Mouse (Mus musculus): ENCODE results near the gene Gm9736. TPM values are rescaled to one million over a fixed set of nuclear protein-coding genes. Genes with fewer than 3 reads are reported as not detected.

Gm9736 gene
- not detected for polyA plus RNA-seq (2014; fragmentation: Illumina TruSeq; extraction: RNeasy Lipid Tissue Mini Kit (QIAGEN cat#74804); ENCODE audit: low read depth, low replicate concordance)

DNA sequence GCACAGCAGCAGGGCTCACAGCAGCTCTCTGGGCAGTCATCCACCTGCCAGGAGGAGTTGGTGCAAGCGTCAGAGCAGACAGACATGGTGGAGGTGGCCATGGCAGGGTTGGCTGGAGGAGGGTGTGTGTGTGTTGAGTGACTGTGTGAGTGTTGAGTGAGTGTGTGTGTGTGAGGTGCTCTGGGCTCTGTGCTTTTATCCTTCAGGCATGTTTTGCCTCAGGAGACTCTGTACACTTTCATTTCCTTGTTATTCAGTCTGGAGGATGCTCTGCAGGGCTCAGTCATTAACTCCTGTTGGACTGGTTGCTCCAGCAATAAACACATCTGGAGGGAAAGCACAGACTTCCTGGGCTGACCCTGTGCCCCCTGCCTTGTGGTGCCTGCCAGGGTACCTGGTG, at the start of gene Gm9736:
Gene Gm9736, minus strand, starts transcription at position 101 of the 400 bp plus-strand sequence.

DNA sequence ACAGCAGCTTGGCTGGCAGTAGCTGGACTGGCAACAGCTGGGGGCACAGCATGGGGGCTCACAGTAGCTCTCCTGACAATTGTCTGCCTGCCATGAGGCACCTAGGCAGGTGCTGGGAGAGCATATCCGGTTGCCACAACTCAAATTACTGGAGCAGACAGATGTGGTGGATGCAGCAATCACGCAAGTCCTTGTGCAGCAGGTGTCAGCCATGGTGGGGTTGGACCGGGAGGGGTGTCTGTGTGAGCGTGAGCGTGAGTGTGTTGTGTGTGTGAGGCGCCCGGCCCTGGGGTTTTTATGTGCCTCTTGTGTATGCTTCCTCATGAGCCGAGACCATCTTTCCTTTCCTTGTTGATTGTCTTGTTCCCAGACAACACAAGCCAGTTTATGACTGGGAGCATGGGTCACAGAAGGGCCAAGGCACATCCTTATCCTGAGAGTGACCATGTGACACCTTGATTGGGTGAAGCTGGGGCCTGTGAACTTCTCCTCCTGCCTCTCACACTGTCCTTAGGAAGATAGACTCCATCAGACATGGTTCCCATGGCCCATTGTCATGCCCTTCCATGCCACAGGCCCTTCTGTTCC, 47.9 kb upstream of the Gm9736 start, which contains the start of gene Gm19668:
Gene Gm19668, minus strand, starts transcription at position 213 of the 588 bp plus-strand sequence.

DNA sequence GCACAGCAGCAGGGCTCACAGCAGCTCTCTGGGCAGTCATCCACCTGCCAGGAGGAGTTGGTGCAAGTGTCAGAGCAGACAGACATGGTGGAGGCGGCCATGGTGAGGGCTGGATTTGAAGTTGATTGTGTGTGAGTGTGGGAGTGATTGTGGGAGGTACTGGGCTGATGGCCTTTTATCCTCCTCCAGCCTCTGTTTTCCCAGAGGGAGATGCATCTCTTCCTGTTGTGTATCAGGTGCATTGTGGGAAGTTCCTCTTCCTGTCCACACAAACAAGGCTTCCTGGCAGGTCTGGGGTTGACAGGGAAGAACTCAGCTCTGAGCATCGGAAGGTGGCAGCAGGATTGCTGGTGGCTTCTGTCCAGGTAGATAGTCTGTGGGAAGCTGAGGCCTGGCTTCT, 43.8 kb upstream of the Gm9736 start, which contains the start of gene Gm9639:
Gene Gm9639, minus strand, starts transcription at position 101 of the 400 bp plus-strand sequence.

DNA sequence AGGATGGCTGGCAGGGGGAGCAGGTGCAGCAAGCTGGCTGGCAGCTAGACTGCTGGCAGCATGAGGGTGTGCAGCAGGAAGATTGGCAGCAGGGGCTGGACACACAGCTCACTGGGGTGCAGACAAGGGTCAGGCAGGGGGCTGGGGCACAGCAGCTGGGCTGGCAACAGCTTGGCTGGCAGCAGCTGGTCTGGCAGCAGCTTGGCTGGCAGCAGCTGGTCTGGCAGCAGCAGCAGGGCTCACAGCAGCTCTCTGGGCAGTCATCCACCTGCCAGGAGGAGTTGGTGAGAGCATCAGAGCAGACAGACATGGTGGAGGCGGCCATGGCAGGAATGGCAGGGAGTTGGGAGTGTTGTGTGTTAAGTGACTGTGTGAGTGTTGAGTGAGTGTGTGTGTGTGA, 36.7 kb upstream of the Gm9736 start, which contains the start of gene Gm7137:
Gene Gm7137, minus strand, starts transcription at position 325 of the 400 bp plus-strand sequence.

DNA sequence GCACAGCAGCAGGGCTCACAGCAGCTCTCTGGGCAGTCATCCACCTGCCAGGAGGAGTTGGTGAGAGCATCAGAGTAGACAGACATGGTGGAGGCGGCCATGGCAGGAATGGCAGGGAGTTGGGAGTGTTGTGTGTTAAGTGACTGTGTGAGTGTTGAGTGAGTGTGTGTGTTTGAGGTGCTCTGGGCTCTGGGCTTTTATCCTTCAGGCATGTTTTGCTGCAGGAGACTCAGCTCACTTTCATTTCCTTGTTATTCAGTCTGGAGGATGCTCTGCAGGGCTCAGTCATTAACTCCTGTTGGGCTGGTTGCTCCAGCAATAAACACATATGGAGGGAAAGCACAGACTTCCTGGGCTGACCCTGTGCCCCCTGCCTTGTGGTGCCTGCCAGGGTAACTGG, 31.3 kb upstream of the Gm9736 start, which contains the start of gene Gm3250:
Gene Gm3250, minus strand, starts transcription at position 101 of the 400 bp plus-strand sequence.

DNA sequence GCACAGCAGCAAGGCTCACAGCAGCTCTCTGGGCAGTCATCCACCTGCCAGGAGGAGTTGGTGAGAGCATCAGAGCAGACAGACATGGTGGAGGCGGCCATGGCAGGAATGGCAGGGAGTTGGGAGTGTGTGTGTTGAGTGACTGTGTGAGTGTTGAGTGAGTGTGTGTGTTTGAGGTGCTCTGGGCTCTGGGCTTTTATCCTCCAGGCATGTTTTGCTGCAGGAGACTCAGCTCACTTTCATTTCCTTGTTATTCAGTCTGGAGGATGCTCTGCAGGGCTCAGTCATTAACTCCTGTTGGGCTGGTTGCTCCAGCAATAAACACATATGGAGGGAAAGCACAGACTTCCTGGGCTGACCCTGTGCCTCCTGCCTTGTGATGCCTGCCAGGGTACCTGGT, 25.7 kb upstream of the Gm9736 start, which contains the start of gene Gm7138:
Gene Gm7138, minus strand, starts transcription at position 101 of the 400 bp plus-strand sequence.

DNA sequence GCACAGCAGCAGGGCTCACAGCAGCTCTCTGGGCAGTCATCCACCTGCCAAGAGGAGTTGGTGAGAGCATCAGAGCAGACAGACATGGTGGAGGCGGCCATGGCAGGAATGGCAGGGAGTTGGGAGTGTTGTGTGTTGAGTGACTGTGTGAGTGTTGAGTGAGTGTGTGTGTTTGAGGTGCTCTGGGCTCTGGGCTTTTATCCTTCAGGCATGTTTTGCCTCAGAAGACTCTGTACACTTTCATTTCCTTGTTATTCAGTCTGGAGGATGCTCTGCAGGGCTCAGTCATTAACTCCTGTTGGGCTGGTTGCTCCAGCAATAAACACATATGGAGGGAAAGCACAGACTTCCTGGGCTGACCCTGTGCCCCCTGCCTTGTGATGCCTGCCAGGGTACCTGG, 20.1 kb upstream of the Gm9736 start, which contains the start of gene Gm3238:
Gene Gm3238, minus strand, starts transcription at position 101 of the 400 bp plus-strand sequence.

DNA sequence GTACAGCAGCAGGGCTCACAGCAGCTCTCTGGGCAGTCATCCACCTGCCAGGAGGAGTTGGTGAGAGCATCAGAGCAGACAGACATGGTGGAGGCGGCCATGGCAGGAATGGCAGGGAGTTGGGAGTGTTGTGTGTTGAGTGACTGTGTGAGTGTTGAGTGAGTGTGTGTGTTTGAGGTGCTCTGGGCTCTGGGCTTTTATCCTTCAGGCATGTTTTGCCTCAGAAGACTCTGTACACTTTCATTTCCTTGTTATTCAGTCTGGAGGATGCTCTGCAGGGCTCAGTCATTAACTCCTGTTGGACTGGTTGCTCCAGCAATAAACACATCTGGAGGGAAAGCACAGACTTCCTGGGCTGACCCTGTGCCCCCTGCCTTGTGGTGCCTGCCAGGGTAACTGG, 8.4 kb upstream of the Gm9736 start, which contains the start of gene Gm3233:
Gene Gm3233, minus strand, starts transcription at position 101 of the 400 bp plus-strand sequence.

DNA sequence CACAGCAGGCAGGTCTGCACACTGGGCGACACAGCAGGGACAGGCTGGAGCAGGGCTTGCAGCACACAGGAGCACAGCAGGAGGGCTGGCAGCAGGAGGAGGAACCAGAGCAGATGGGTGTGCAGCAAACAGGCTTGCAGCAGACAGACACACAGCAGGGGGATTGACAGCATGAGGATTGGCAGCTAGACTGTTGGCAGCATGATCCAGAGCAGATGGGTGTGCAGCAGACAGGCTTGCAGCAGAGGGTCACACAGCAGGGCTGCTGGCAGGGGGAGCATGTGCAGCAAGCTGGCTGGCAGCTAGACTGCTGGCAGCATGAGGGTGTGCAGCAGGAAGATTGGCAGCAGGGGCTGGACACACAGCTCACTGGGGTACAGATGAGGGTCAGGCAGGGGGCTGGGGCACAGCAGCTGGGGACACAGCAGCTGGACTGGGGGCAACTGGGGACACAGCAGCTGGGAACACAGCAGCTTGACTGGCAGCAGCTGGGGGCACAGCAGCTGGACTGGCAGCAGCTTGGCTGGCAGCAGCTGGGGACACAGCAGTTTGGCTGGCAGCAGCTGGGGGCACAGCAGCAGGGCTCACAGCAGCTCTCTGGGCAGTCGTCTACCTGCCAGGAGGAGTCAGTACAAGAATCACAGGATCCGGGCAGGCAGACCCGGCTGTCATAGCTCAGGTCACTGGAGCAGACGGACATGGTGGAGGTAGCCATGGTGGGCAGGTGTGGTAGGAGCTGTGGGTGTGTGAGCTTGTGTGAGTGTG, 9.0 kb downstream of the Gm9736 start, which contains the start of gene Gm18596:
Gene Gm18596, minus strand, starts transcription at position 715 of the 765 bp plus-strand sequence.

DNA sequence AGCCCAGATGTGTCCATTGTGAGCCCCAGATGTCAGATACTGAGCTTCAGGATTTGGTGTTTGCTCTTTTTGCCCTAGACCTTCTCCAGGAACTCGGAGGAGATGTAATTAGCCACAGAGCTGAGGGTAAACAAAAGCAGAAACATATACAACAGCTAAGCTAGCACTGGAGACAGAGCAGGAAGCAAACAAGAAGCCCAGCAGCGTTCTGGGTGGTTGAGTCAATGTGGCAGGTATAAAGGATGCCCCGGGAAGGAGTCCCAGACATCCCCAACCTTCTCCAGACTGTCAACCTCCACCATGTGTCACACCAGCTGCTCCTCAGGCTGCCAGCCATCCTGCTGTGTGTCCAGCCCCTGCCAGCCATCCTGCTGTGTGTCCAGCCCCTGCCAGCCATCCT, 25.0 kb downstream of the Gm9736 start, which contains the start of gene Gm10100:
Gene Gm10100, plus strand, starts transcription at position 301 of the 400 bp plus-strand sequence.

DNA sequence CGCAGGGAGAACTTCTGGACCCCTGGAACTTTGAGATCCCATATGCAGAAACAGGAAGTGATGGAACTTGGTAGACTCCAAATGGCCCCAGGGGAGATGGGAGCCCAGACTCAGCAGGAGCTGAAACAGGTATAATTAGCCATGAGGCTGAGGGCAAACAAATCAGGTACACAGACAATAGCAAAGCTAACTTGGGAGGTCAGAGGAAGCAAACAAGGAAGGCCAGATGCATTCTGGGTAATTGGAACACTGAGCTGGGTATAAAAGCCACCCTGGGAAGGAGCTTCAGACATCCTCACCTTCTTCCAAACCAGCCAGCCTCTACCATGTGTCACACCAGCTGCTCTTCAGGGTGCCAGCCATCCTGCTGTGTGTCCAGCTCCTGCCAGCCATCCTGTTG, 30.9 kb downstream of the Gm9736 start, which contains the start of gene Krtap12-1:
Gene Krtap12-1, plus strand, starts transcription at position 301 of the 400 bp plus-strand sequence.

DNA sequence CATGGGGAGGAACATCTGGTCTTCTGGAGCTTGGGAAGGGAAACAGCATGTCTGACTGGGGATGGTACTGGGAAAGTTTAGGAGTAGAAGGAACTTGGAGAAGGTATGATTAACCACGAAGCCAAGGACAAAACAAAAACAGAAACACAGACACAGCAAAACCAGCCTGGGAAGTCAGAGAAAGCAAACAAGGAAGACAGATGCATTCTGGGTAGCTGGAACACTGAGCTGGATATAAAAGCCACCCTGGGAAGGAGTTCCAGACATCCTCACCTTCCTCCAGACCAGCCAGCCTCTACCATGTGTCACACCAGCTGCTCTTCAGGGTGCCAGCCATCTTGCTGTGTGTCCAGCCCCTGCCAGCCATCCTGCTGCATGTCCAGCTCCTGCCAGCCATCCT, 35.6 kb downstream of the Gm9736 start, which contains the start of gene Gm10142:
Gene Gm10142, plus strand, starts transcription at position 301 of the 400 bp plus-strand sequence.

DNA sequence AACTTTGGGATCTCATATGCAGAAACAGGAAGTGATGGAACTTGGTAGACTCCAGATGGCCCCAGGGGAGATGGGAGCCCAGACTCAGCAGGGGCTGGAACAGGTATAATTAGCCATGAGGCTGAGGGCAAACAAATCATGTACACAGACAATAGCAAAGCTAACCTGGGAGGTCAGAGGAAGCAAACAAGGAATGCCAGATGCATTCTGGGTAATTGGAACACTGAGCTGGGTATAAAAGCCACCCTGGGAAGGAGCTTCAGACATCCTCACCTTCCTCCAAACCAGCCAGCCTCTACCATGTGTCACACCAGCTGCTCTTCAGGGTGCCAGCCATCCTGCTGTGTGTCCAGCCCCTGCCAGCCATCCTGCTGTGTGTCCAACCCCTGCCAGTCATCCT, 40.0 kb downstream of the Gm9736 start, which contains the start of gene Gm10024:
Gene Gm10024, plus strand, starts transcription at position 301 of the 400 bp plus-strand sequence.

DNA sequence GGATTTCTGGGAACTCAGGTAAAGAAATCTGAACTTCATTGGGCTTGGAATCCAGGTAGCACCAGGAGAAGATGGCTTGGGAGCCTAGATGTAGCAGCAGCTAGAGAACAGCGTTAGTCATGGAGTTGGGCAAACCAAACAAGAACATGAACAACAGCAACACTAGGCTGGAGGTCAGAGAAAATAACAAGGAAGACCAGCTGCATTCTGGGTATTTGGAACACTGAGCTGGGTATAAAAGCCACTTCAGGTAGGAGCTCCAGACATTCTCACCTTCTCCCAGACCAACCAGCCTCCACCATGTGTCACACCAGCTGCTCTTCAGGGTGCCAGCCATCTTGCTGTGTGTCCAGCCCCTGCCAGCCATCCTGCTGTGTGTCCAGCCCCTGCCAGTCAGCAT, 44.8 kb downstream of the Gm9736 start, which contains the start of gene Gm10272:
Gene Gm10272, plus strand, starts transcription at position 301 of the 400 bp plus-strand sequence.

Other genes starting within 250 kb of the Gm9736 start
- 1.5 TPM for gene Fam207a, start 235.6 kb downstream of the Gm9736 start, polyA plus RNA-seq (2014; fragmentation: Illumina TruSeq; extraction: RNeasy Lipid Tissue Mini Kit (QIAGEN cat#74804); ENCODE audit: low read depth, low replicate concordance)
- 1.2 TPM for gene Itgb2, start 221.1 kb downstream of the Gm9736 start, polyA plus RNA-seq (2014; fragmentation: Illumina TruSeq; extraction: RNeasy Lipid Tissue Mini Kit (QIAGEN cat#74804); ENCODE audit: low read depth, low replicate concordance)
- gene Pttg1ip, start 169.6 kb downstream of the Gm9736 start, polyA plus RNA-seq (2014; fragmentation: Illumina TruSeq; extraction: RNeasy Lipid Tissue Mini Kit (QIAGEN cat#74804); ENCODE audit: low read depth, low replicate concordance), result 158 TPM
- 72.2 TPM for gene Sumo3, start 145.3 kb downstream of the Gm9736 start, polyA plus RNA-seq (2014; fragmentation: Illumina TruSeq; extraction: RNeasy Lipid Tissue Mini Kit (QIAGEN cat#74804); ENCODE audit: low read depth, low replicate concordance)
- gene Gm49325, start 145.2 kb downstream of the Gm9736 start, polyA plus RNA-seq (2014; fragmentation: Illumina TruSeq; extraction: RNeasy Lipid Tissue Mini Kit (QIAGEN cat#74804); ENCODE audit: low read depth, low replicate concordance), result not detected
- gene Ube2g2, start 129.1 kb downstream of the Gm9736 start, polyA plus RNA-seq (2014; fragmentation: Illumina TruSeq; extraction: RNeasy Lipid Tissue Mini Kit (QIAGEN cat#74804); ENCODE audit: low read depth, low replicate concordance), result 10.8 TPM
- not detected for gene Tspear, start 64.8 kb downstream of the Gm9736 start, polyA plus RNA-seq (2014; fragmentation: Illumina TruSeq; extraction: RNeasy Lipid Tissue Mini Kit (QIAGEN cat#74804); ENCODE audit: low read depth, low replicate concordance)
- not detected for gene Gm19402, start 60.6 kb downstream of the Gm9736 start, polyA plus RNA-seq (2014; fragmentation: Illumina TruSeq; extraction: RNeasy Lipid Tissue Mini Kit (QIAGEN cat#74804); ENCODE audit: low read depth, low replicate concordance)
- gene Gm9508, start 54.1 kb downstream of the Gm9736 start, polyA plus RNA-seq (2014; fragmentation: Illumina TruSeq; extraction: RNeasy Lipid Tissue Mini Kit (QIAGEN cat#74804); ENCODE audit: low read depth, low replicate concordance), result not detected
- not detected for gene Gm10272, start 44.7 kb downstream of the Gm9736 start, polyA plus RNA-seq (2014; fragmentation: Illumina TruSeq; extraction: RNeasy Lipid Tissue Mini Kit (QIAGEN cat#74804); ENCODE audit: low read depth, low replicate concordance)
- not detected for gene Gm10024, start 39.9 kb downstream of the Gm9736 start, polyA plus RNA-seq (2014; fragmentation: Illumina TruSeq; extraction: RNeasy Lipid Tissue Mini Kit (QIAGEN cat#74804); ENCODE audit: low read depth, low replicate concordance)
- gene Gm10142, start 35.5 kb downstream of the Gm9736 start, polyA plus RNA-seq (2014; fragmentation: Illumina TruSeq; extraction: RNeasy Lipid Tissue Mini Kit (QIAGEN cat#74804); ENCODE audit: low read depth, low replicate concordance), result not detected
- gene Krtap12-1, start 30.8 kb downstream of the Gm9736 start, polyA plus RNA-seq (2014; fragmentation: Illumina TruSeq; extraction: RNeasy Lipid Tissue Mini Kit (QIAGEN cat#74804); ENCODE audit: low read depth, low replicate concordance), result not detected
- gene Gm10100, start 24.9 kb downstream of the Gm9736 start, polyA plus RNA-seq (2014; fragmentation: Illumina TruSeq; extraction: RNeasy Lipid Tissue Mini Kit (QIAGEN cat#74804); ENCODE audit: low read depth, low replicate concordance), result not detected
- gene Gm18596, start 8.7 kb downstream of the Gm9736 start, polyA plus RNA-seq (2014; fragmentation: Illumina TruSeq; extraction: RNeasy Lipid Tissue Mini Kit (QIAGEN cat#74804); ENCODE audit: low read depth, low replicate concordance), result not detected
- not detected for gene Gm3233, start 8.3 kb upstream of the Gm9736 start, polyA plus RNA-seq (2014; fragmentation: Illumina TruSeq; extraction: RNeasy Lipid Tissue Mini Kit (QIAGEN cat#74804); ENCODE audit: low read depth, low replicate concordance)
- not detected for gene Gm3238, start 20.0 kb upstream of the Gm9736 start, polyA plus RNA-seq (2014; fragmentation: Illumina TruSeq; extraction: RNeasy Lipid Tissue Mini Kit (QIAGEN cat#74804); ENCODE audit: low read depth, low replicate concordance)
- gene Gm7138, start 25.6 kb upstream of the Gm9736 start, polyA plus RNA-seq (2014; fragmentation: Illumina TruSeq; extraction: RNeasy Lipid Tissue Mini Kit (QIAGEN cat#74804); ENCODE audit: low read depth, low replicate concordance), result not detected
- not detected for gene Gm3250, start 31.2 kb upstream of the Gm9736 start, polyA plus RNA-seq (2014; fragmentation: Illumina TruSeq; extraction: RNeasy Lipid Tissue Mini Kit (QIAGEN cat#74804); ENCODE audit: low read depth, low replicate concordance)
- not detected for gene Gm7137, start 36.8 kb upstream of the Gm9736 start, polyA plus RNA-seq (2014; fragmentation: Illumina TruSeq; extraction: RNeasy Lipid Tissue Mini Kit (QIAGEN cat#74804); ENCODE audit: low read depth, low replicate concordance)
- not detected for gene Gm9639, start 43.7 kb upstream of the Gm9736 start, polyA plus RNA-seq (2014; fragmentation: Illumina TruSeq; extraction: RNeasy Lipid Tissue Mini Kit (QIAGEN cat#74804); ENCODE audit: low read depth, low replicate concordance)
- not detected for gene Gm19668, start 47.8 kb upstream of the Gm9736 start, polyA plus RNA-seq (2014; fragmentation: Illumina TruSeq; extraction: RNeasy Lipid Tissue Mini Kit (QIAGEN cat#74804); ENCODE audit: low read depth, low replicate concordance)
- not detected for gene Gm9507, start 60.5 kb upstream of the Gm9736 start, polyA plus RNA-seq (2014; fragmentation: Illumina TruSeq; extraction: RNeasy Lipid Tissue Mini Kit (QIAGEN cat#74804); ENCODE audit: low read depth, low replicate concordance)
- not detected for gene Gm2696, start 63.3 kb upstream of the Gm9736 start, polyA plus RNA-seq (2014; fragmentation: Illumina TruSeq; extraction: RNeasy Lipid Tissue Mini Kit (QIAGEN cat#74804); ENCODE audit: low read depth, low replicate concordance)
- gene Krtap10-4, start 75.7 kb upstream of the Gm9736 start, polyA plus RNA-seq (2014; fragmentation: Illumina TruSeq; extraction: RNeasy Lipid Tissue Mini Kit (QIAGEN cat#74804); ENCODE audit: low read depth, low replicate concordance), result not detected
- not detected for gene Krtap10-10, start 84.6 kb upstream of the Gm9736 start, polyA plus RNA-seq (2014; fragmentation: Illumina TruSeq; extraction: RNeasy Lipid Tissue Mini Kit (QIAGEN cat#74804); ENCODE audit: low read depth, low replicate concordance)
- gene Gm36176, start 95.4 kb upstream of the Gm9736 start, polyA plus RNA-seq (2014; fragmentation: Illumina TruSeq; extraction: RNeasy Lipid Tissue Mini Kit (QIAGEN cat#74804); ENCODE audit: low read depth, low replicate concordance), result not detected
- gene Gm10318, start 101.5 kb upstream of the Gm9736 start, polyA plus RNA-seq (2014; fragmentation: Illumina TruSeq; extraction: RNeasy Lipid Tissue Mini Kit (QIAGEN cat#74804); ENCODE audit: low read depth, low replicate concordance), result not detected
- not detected for gene Gm3285, start 110.6 kb upstream of the Gm9736 start, polyA plus RNA-seq (2014; fragmentation: Illumina TruSeq; extraction: RNeasy Lipid Tissue Mini Kit (QIAGEN cat#74804); ENCODE audit: low read depth, low replicate concordance)
- 15.8 TPM for gene Lrrc3, start 151.2 kb upstream of the Gm9736 start, polyA plus RNA-seq (2014; fragmentation: Illumina TruSeq; extraction: RNeasy Lipid Tissue Mini Kit (QIAGEN cat#74804); ENCODE audit: low read depth, low replicate concordance)
- 1.7 TPM for gene Trpm2, start 219.2 kb upstream of the Gm9736 start, polyA plus RNA-seq (2014; fragmentation: Illumina TruSeq; extraction: RNeasy Lipid Tissue Mini Kit (QIAGEN cat#74804); ENCODE audit: low read depth, low replicate concordance)
- gene 1810043G02Rik, start 227.2 kb upstream of the Gm9736 start, polyA plus RNA-seq (2014; fragmentation: Illumina TruSeq; extraction: RNeasy Lipid Tissue Mini Kit (QIAGEN cat#74804); ENCODE audit: low read depth, low replicate concordance), result 0.72 TPM